Mouse (Mus musculus) cerebellum, adult 2 months (tissue): ENCODE measurements around the gene Prkag2.

ENCODE experiments used
- CTCF ChIP-seq: fragments of 200-500 bp; IDR thresholded peaks from 2 replicates; pipeline ENCODE4 v1.5.1; 2011; ENCODE audit warnings: low read depth, mild to moderate bottlenecking, control low read depth, low read length, moderate library complexity, borderline replicate concordance; ENCODE audit not compliant: insufficient read depth
- POLR2A ChIP-seq: fragments of 200-500 bp; IDR thresholded peaks from 2 replicates; pipeline ENCODE4 v1.6.1; 2011; ENCODE audit warnings: low read length, control low read depth, borderline replicate concordance; ENCODE audit not compliant: insufficient read depth

- TF ChIP-seq POLR2A (no peak), CTCF (no peak)
Observed at GRCm38 (mm10) chr5:24876653-24877052, 223.8 kb downstream of the Prkag2 start.
